Mouse (Mus musculus): ENCODE data around the gene Bcl3.
"Not testable (repeated sequence)": the region's sequence is repeated elsewhere in the genome, so short reads cannot be mapped to it uniquely, and the experiment has no call there.

Bcl3 gene

DNA sequence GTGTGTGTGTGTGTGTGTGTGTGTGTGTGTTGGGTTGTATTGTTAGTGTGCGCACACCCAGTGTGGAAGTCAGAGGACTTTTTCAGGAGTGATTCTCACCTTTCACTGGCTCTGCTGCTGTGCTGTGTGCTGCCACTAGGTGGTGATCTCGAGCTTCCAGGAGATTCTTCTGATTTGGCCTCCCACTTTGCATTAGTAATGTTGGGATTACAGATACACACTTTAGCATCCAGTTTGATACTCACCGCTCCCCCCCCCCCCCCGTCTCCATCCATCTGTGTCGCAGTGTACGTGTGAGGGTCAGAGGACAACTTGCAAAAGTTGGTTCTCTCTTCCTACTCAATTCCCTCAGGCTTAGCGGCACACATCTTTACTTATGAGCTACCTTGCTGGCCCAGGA is 19.6 kb downstream of the Bcl3 start:
- DNase-seq (ENCODE audit: low spot score) = peak; percentile 90

- DNase-seq (ENCODE audit: low spot score) = no peak
Measured at GRCm38 (mm10) chr7:19800764-19801163, 21.8 kb downstream of the Bcl3 start.

- DNase-seq (ENCODE audit: low spot score) = peak; percentile 91
Measured at GRCm38 (mm10) chr7:19796697-19797588, 25.6 kb downstream of the Bcl3 start, which contains the start of gene Cblc. Gene Cblc, minus strand, starts transcription at chr7:19796809.

GRCm38 (mm10) chr7:19796254-19796653 is 26.3 kb downstream of the Bcl3 start:
- no peak for DNase-seq (ENCODE audit: low spot score)

DNA sequence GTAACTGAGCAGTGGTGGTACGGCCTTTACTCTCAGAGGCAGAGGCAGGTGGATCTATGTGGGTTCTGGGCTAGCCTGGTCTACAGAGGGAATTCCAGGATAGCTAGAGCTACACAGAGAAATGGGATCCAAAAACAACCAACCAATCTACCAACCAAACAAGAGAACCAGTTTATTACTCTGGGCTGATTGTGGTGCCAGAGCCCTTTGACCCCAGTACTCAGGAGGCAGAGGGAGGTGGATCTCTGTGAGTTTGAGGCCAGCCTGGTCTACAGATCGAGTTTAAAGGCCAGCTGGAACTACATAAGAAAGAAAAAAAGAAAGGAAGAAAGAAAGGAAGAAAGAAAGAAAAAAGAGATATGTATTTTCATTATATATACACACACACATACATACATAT is 27.3 kb downstream of the Bcl3 start:
- DNase-seq (ENCODE audit: low spot score) = no peak

GRCm38 (mm10) chr7:19792701-19793630 is 29.6 kb downstream of the Bcl3 start:
- DNase-seq (ENCODE audit: low spot score) = no peak

DNA sequence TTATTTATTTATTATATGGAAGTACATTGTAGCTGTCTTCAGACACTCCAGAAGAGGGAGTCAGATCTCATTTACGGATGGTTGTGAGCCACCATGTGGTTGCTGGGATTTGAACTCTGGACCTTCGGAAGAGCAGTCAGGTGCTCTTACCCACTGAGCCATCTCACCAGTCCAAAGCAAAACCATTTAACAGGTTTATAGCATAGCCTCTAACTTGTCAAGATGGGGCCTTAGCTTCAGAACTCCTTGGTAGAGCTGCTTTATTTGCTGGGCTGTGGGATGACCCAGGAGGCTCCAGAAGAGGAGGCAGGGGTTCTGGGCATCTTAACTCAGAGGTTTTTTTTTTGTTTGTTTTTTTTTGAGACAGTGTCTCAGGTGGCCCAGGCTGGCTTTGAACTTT is 31.1 kb downstream of the Bcl3 start:
- not testable (repeated sequence) for DNase-seq (ENCODE audit: low spot score)

- DNase-seq (ENCODE audit: low spot score) = peak; percentile 99
Measured at GRCm38 (mm10) chr7:19789904-19790347, 32.6 kb downstream of the Bcl3 start.

GRCm38 (mm10) chr7:19785874-19786458 is 36.6 kb downstream of the Bcl3 start:
- no peak for DNase-seq (ENCODE audit: low spot score)

GRCm38 (mm10) chr7:19784764-19785535 is 37.6 kb downstream of the Bcl3 start:
- DNase-seq (ENCODE audit: low spot score) = no peak

DNA sequence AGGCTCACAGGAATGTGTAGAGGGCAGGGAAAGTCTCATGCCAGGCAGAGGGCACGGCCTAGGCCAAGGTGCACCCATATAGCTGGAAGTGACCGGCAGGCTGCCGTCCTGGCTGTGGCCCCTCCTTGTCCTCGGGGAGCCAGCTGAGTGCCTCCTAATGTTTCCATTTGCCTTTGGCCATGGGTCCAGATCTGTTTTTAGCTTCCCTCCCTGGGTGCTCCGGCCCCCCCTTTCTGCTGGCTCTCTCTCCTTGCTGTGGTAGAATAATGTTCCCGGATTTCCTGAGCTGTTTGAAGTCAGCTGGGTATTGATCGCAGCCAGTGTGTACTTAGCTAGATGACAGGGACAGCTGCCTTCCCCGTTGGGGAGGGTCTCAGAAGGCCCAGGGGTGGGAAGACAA is 38.9 kb downstream of the Bcl3 start:
- no peak for DNase-seq (ENCODE audit: low spot score)

DNA sequence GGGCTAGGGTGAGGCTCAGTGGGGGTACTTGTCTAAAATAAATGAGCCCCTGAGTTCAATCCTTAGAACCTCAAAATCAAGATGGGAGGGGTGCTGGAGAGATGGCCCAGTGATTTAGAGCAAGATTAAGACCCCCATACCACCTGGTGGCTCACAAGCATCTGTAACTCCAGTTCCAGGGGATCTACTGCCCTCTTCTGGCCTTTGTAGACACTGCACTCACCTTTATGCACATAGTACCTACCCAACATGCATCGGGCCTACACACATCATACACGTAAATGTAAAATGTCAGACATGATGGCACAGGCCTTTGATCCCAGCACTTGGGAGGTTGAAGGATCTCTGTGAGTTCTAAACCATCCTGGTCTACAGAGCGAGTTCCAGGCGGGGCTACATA is 39.9 kb downstream of the Bcl3 start:
- DNase-seq (ENCODE audit: low spot score) = peak; percentile 65

- DNase-seq (ENCODE audit: low spot score) = no peak
Measured at GRCm38 (mm10) chr7:19781741-19782140, 40.8 kb downstream of the Bcl3 start.

DNA sequence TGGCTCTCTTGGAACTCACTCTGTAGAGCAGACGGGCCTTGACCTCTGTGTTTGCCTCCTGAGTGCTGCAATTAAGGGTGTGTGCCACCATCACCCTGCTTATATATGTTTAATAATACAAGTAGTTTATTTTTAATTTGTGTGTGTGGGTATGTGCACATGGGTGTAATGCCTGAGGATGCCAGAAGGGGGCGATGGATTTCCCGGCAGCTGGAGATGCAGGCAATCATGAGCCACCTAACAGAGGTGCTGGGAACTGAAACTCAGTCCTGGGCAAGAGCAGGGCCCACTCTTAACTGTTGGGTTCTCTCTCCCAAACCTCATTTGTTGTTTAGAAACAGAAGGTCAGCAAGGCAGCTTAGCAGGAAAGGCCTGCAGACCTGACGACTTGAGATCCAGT is 42.7 kb downstream of the Bcl3 start:
- no peak for DNase-seq (ENCODE audit: low spot score)

DNA sequence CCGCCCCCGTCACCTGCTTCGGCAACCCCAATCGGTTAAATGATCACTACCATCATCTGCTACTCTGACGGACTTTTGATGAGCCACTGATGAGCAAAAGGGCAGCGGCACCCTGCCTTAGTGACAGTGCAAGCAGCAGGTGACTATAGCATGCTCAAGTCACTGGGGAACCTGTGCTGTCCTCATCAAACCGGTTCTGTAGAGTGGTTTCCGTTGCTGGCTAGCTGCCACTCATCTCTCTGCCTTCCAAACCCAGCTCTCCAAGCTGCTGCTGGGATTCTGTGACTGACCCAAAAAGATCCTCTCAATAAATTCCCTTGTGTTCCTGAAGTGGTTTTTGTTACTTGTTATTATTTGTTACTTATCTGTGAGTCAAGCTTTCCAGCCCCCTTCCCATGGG is 43.9 kb downstream of the Bcl3 start:
- no peak for DNase-seq (ENCODE audit: low spot score)

DNA sequence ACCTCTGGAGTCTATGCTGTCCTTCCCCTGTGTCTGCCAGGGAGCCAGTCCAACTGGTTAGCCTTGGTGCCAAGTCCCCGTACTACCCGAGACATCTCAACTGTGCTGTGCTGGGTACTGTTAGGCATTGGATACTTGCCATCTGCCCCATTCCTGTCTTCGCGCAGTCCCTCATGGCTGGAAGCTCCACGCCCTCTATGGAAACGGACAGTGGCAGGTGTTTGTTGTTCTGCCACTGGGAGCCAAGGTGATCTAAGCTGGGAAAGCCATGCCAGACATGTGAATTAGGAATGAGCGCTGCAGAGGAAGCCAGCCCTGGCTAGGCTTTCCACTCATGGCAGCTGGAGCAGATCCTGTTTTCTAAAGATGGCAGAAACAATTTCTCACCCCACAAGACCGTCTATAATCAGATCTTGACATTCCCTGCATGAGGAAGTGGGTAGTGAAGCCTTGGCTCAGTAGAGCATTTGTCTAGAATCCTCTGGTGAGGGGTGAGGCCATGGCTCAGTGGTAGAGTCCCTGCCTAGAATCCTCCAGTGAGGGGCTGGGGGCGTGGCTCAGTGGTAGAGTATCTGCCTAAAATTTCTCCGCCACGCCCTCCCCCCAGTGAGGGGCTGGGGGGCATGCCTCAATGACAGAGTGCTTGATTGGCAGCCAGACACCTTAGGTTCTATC is 45.4 kb downstream of the Bcl3 start:
- no peak for DNase-seq (ENCODE audit: low spot score)

- no peak for DNase-seq (ENCODE audit: low spot score)
Measured at GRCm38 (mm10) chr7:19771682-19772081, 50.9 kb downstream of the Bcl3 start.

GRCm38 (mm10) chr7:19770984-19771391 is 51.6 kb downstream of the Bcl3 start, which contains the start of gene Bcam:
Gene Bcam, minus strand, starts transcription at chr7:19771016.
- no peak for DNase-seq (ENCODE audit: low spot score)

GRCm38 (mm10) chr7:19770375-19770754 is 52.2 kb downstream of the Bcl3 start:
- peak; percentile 96 for DNase-seq (ENCODE audit: low spot score)

- no peak for DNase-seq (ENCODE audit: low spot score)
Measured at GRCm38 (mm10) chr7:19769434-19770374, 52.9 kb downstream of the Bcl3 start.
